ENCODE assay signal across 9 mouse cellular contexts in the genomic region with DNA sequence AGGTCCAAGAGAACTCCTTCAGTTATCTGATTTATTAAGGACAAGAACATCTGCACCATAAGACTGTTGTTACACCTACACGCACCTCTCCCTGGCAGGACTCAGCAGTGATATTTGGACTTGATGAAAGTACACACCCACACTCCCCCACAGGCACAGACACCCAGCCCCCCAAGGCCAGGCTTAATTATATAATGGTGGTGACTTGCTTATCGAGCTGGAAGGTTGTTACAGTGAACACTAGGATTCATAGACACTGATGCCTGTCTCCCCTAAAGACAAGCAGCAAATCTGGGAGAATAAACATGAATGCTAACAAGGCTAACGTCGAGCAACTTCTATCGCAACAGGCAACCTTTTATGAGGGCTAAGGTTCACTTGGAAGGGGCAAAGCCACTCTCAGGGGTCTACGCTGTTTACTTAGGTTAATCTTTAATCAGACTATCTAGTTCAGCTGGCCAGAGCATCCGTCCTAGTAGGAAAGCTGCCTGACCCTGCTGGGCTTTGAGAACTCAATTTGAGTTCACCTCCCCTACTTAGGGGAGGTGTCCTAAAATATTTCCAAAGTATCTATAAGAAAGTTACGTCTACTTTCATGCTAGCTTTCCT. TPM values are rescaled to one million over a fixed set of nuclear protein-coding genes. Genes with fewer than 3 reads are reported as not detected.
A peak's percentile ranks its signal among the peaks of the same experiment; 100 is the strongest.
DNase-seq lines count a peak whose midpoint lies in the region; ATAC-seq and TF ChIP-seq lines count a peak whose summit lies in the region.
"Had no signal": no experiment of that assay in that cellular context is flagged by ENCODE, and none has a peak within 500 bp of the region (broad histone marks: within the 10 kb centered on the region; RNA-seq: fewer than 3 reads in every experiment).

No protein-coding gene starts in this region.

- 30% methylated on average over 8 of the region's 8 CpGs for WGBS in lung, embryonic 16.5 days
- WGBS in neural tube, embryonic 12.5 days = 37% methylated on average over 8 of the region's 8 CpGs

- H3K27me3 ChIP-seq in lung, embryonic 16.5 days (ENCODE audit: control insufficient read depth, insufficient read depth, low read depth, low read length) = no peaks in the 10 kb centered on the region
- H3K27me3 ChIP-seq in neural tube, embryonic 12.5 days (replicated peaks) = no peaks in the 10 kb centered on the region

- no peak for DNase-seq in lung, adult 18-20 months
- peak; percentile 87 for DNase-seq in kidney, adult 9 months
- DNase-seq in thymus, postnatal 0 days (ENCODE audit: low spot score) = no peak
- DNase-seq in frontal cortex, postnatal 36 days (ENCODE audit: low spot score in 2 of 2) = no peak
- DNase-seq in layer of hippocampus, adult 8-10 months (ENCODE audit: low spot score in 2 of 2) = no peak

- peaks cover 16% of the 10 kb centered on the region for H3K36me3 ChIP-seq in lung, embryonic 16.5 days (ENCODE audit: control insufficient read depth, insufficient read depth, low read length)
- peaks cover 20% of the 10 kb centered on the region for H3K36me3 ChIP-seq in neural tube, embryonic 12.5 days

- H3K4me3 ChIP-seq in lung, embryonic 16.5 days (ENCODE audit: low read length) = peak overlapping the region; percentile 74
- peak overlapping the region; percentile 81 for H3K4me3 ChIP-seq in embryonic fibroblast, embryonic 13.5 days (ENCODE audit: insufficient read depth, low read length)
- H3K4me3 ChIP-seq in neural tube, embryonic 12.5 days = peak overlapping the region; percentile 2; the same call in 1 of the 2 replicates

- H3K4me2 ChIP-seq in lung, embryonic 16.5 days (ENCODE audit: low read depth, low read length) = peak overlapping the region; percentile 68
- peak overlapping the region; percentile 71 for H3K4me2 ChIP-seq in neural tube, embryonic 12.5 days (replicated peaks)

- peak overlapping the region; percentile 69 for H3K9ac ChIP-seq in lung, embryonic 16.5 days (ENCODE audit: low read length)
- H3K9ac ChIP-seq in neural tube, embryonic 12.5 days = no peak overlapping the region

- peak overlapping the region; percentile 19 for H3K27ac ChIP-seq in lung, embryonic 16.5 days (ENCODE audit: low read length)
- no peak overlapping the region for H3K27ac ChIP-seq in embryonic fibroblast, embryonic 13.5 days (ENCODE audit: insufficient read depth, low read length)
- no peak overlapping the region for H3K27ac ChIP-seq in neural tube, embryonic 12.5 days

- no peaks in the 10 kb centered on the region for H3K9me3 ChIP-seq in lung, embryonic 16.5 days (ENCODE audit: control insufficient read depth, low read length)
- H3K9me3 ChIP-seq in neural tube, embryonic 12.5 days = no peaks in the 10 kb centered on the region

- peaks cover 8% of the 10 kb centered on the region for H3K4me1 ChIP-seq in lung, embryonic 16.5 days (replicated peaks; ENCODE audit: control insufficient read depth, insufficient read depth, low read length)
- peaks cover 4% of the 10 kb centered on the region; the same call in 1 of the 2 replicates for H3K4me1 ChIP-seq in embryonic fibroblast, embryonic 13.5 days (ENCODE audit: control insufficient read depth, insufficient read depth, low read length)
- peaks cover 9% of the 10 kb centered on the region; the same call in 1 of the 2 replicates for H3K4me1 ChIP-seq in neural tube, embryonic 12.5 days

- no peak for ATAC-seq in lung, embryonic 16.5 days (ENCODE audit: low read depth)
- no peak for ATAC-seq in neural tube, embryonic 12.5 days (ENCODE audit: low FRiP score, low read depth)

- no peak for TF ChIP-seq CTCF in embryonic fibroblast, embryonic 13.5 days (IDR thresholded peaks at IDR 0.05; ENCODE audit: borderline replicate concordance, insufficient read depth, low read length)

- no peak for TF ChIP-seq POLR2A in embryonic fibroblast, embryonic 13.5 days (IDR thresholded peaks at IDR 0.05; ENCODE audit: low read depth, low read length)

RNA-seq across cellular contexts. Expression of a gene that starts 26.4 kb away (rescaled TPM):
- polyA plus RNA-seq in lung, embryonic 16.5 days (2015; fragmentation: Nextera tagmentation; extraction: Ambion mirVana) = 100 and 104 TPM in 2 replicates
- 54.7 and 66.1 TPM in 2 replicates for polyA plus RNA-seq in embryonic fibroblast, embryonic 13.5 days (2011; ENCODE audit: insufficient read length, low read depth, missing spikeins)
- 37.6 and 38.4 TPM in 2 replicates for polyA plus RNA-seq in neural tube, embryonic 12.5 days (2016; fragmentation: Nextera tagmentation; extraction: Ambion mirVana)
- polyA plus RNA-seq in thymus, postnatal 0 days (2015; fragmentation: Nextera tagmentation; extraction: Ambion mirVana) = 41.6 and 44.1 TPM in 2 replicates
- total RNA-seq in layer of hippocampus, adult 8-10 months (2022) = 10 to 100 TPM; 35.6 to 49.4 (median 41.1) TPM

RNA-seq across cellular contexts. Expression of a gene that starts 26.5 kb away (rescaled TPM):
- not detected in 2 replicates for polyA plus RNA-seq in lung, embryonic 16.5 days (2015; fragmentation: Nextera tagmentation; extraction: Ambion mirVana)
- not detected in 2 replicates for polyA plus RNA-seq in embryonic fibroblast, embryonic 13.5 days (2011; ENCODE audit: insufficient read length, low read depth, missing spikeins)
- not detected in 2 replicates for polyA plus RNA-seq in neural tube, embryonic 12.5 days (2016; fragmentation: Nextera tagmentation; extraction: Ambion mirVana)
- polyA plus RNA-seq in thymus, postnatal 0 days (2015; fragmentation: Nextera tagmentation; extraction: Ambion mirVana) = not detected in 2 replicates
- not detected for total RNA-seq in layer of hippocampus, adult 8-10 months (2022)

RNA-seq across cellular contexts. Expression of a gene that starts 37.6 kb away (rescaled TPM):
- not detected in 2 replicates for polyA plus RNA-seq in lung, embryonic 16.5 days (2015; fragmentation: Nextera tagmentation; extraction: Ambion mirVana)
- not detected in 2 replicates for polyA plus RNA-seq in embryonic fibroblast, embryonic 13.5 days (2011; ENCODE audit: insufficient read length, low read depth, missing spikeins)
- not detected in 2 replicates for polyA plus RNA-seq in neural tube, embryonic 12.5 days (2016; fragmentation: Nextera tagmentation; extraction: Ambion mirVana)
- 0.39 TPM in 1 of 2 replicates, not detected in the other for polyA plus RNA-seq in thymus, postnatal 0 days (2015; fragmentation: Nextera tagmentation; extraction: Ambion mirVana)
- not detected for total RNA-seq in layer of hippocampus, adult 8-10 months (2022)
- polyA plus RNA-seq: large intestine, adult 2 months had no signal

RNA-seq across cellular contexts. Expression of a gene that starts 53.6 kb away (rescaled TPM):
- polyA plus RNA-seq in lung, embryonic 16.5 days (2015; fragmentation: Nextera tagmentation; extraction: Ambion mirVana) = not detected in 2 replicates
- not detected in 2 replicates for polyA plus RNA-seq in embryonic fibroblast, embryonic 13.5 days (2011; ENCODE audit: insufficient read length, low read depth, missing spikeins)
- not detected in 2 replicates for polyA plus RNA-seq in neural tube, embryonic 12.5 days (2016; fragmentation: Nextera tagmentation; extraction: Ambion mirVana)
- 0.09 and 0.12 TPM in 2 replicates for polyA plus RNA-seq in thymus, postnatal 0 days (2015; fragmentation: Nextera tagmentation; extraction: Ambion mirVana)
- total RNA-seq in layer of hippocampus, adult 8-10 months (2022) = not detected

RNA-seq across cellular contexts. Expression of a gene that starts 54.0 kb away (rescaled TPM):
- polyA plus RNA-seq in lung, embryonic 16.5 days (2015; fragmentation: Nextera tagmentation; extraction: Ambion mirVana) = 6.2 TPM in 1 of 2 replicates, not detected in the other
- polyA plus RNA-seq in embryonic fibroblast, embryonic 13.5 days (2011; ENCODE audit: insufficient read length, low read depth, missing spikeins) = not detected in 2 replicates
- polyA plus RNA-seq in neural tube, embryonic 12.5 days (2016; fragmentation: Nextera tagmentation; extraction: Ambion mirVana) = not detected in 2 replicates
- polyA plus RNA-seq in thymus, postnatal 0 days (2015; fragmentation: Nextera tagmentation; extraction: Ambion mirVana) = 1.4 and 1.9 TPM in 2 replicates
- total RNA-seq in layer of hippocampus, adult 8-10 months (2022) = not detected
- polyA plus RNA-seq: large intestine, adult 2 months had no signal

Comparison
In these comparisons a context has a peak if more than half of its experiments do, and no peak if none do; other contexts are left out.
1. H3K4me3 ChIP-seq: peak in every context shown above with its lines; median percentile 81 in embryonic fibroblast, embryonic 13.5 days; 74 in lung, embryonic 16.5 days; 2 in neural tube, embryonic 12.5 days.